Mouse (Mus musculus): ENCODE measurements around the gene Rab8a.
"Not testable (repeated sequence)": the region's sequence is repeated elsewhere in the genome, so short reads cannot be mapped to it uniquely, and the experiment has no call there.

Gene Rab8a

GRCm38 (mm10) chr8:72160707-72161697 is at the start of gene Rab8a:
TSS of gene Rab8a (plus strand) at chr8:72161200.
- peak; percentile 100 for DNase-seq (ENCODE audit: low read depth, low spot score)

DNA sequence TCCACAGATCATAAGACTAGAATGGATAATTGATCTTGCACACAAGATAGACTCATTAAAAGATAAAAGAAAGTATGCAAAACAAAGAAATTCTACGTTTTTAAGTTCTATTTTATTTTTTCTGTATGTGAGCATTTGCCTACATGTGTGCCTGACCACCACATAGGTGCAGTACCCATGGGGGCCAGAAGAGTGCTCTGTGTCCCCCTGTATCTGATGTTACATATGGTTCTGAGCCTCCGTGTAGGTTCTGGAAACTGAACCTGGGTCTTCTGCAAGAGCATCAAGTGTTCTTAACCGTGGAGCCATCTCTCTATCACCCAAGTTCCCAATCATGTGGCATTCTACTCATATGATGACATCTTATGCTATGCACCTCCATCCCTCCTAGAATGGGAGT is 48.5 kb upstream of the Rab8a start:
- DNase-seq (ENCODE audit: low read depth, low spot score): no peak

- DNase-seq (ENCODE audit: low read depth, low spot score): no peak
These were observed 45.8 kb upstream of the Rab8a start for GRCm38 (mm10) chr8:72115202-72115601.

DNA sequence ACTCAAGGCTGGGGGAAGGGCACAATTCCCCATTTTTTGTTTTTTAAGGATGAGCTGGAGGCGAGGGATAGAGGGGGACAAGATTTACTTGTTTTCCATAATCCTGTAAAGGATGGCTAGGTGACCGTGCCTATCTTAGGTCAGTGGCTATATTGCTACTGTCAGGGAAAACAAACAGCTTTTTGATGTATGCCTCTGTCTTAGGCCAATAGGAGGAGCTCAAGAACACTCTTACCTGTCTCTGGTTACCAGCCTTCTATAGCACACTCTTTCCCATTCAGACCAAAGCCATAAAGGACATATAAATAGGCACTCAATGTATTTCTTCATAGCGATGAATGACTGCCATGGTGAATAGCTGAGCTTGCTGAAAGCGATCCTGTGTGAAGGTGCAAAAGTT is 42.4 kb upstream of the Rab8a start:
- no peak for DNase-seq (ENCODE audit: low read depth, low spot score)

DNA sequence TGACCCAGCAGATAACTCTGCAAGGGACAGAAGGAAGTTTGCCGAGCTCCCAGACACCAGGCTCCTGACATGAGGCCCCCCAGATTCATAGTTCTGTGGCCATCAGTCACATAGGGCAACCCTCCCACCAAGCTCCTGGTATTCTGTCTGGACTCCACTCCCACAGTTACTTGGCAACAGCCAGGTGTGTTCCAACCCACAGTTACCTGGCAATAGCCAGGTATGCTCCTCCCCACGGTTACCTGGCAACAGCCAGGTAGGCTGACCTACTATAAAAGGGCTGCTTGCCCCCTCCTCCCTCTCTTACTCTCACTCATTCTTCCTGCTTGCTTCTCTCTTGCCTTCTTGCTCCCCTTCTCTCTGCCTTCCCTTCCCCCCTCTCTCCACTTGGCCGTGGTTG is 39.5 kb upstream of the Rab8a start:
- not testable (repeated sequence) for DNase-seq (ENCODE audit: low read depth, low spot score)

DNA sequence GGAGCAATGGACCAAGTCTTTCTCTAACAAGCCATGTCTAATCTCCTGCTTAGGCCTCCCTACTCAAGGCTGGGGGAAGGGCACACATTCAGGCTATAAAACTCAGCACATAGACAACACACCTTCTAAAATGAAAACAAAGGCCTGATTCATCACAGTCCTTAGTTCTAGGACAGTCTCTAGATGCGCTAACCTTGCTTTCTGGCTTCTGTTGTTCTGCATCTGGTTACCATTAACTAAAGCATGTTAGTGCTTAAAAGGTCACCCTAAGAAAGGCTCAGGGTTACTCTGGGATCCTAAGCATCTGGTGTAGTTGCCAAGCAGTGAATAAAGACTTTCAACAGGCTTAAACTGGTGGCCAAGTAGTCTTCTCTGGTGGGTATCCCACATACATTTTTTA is 39.0 kb upstream of the Rab8a start:
- no peak for DNase-seq (ENCODE audit: low read depth, low spot score)

GRCm38 (mm10) chr8:72127834-72128233 is 33.2 kb upstream of the Rab8a start:
- DNase-seq (ENCODE audit: low read depth, low spot score): no peak

- DNase-seq (ENCODE audit: low read depth, low spot score): no peak
These were observed 29.7 kb upstream of the Rab8a start for GRCm38 (mm10) chr8:72131251-72131650.

GRCm38 (mm10) chr8:72131901-72132300 is 29.1 kb upstream of the Rab8a start:
- DNase-seq (ENCODE audit: low read depth, low spot score): no peak

GRCm38 (mm10) chr8:72132417-72132816 is 28.6 kb upstream of the Rab8a start:
- no peak for DNase-seq (ENCODE audit: low read depth, low spot score)

- no peak for DNase-seq (ENCODE audit: low read depth, low spot score)
These were observed 28.1 kb upstream of the Rab8a start for GRCm38 (mm10) chr8:72132891-72133290.

- DNase-seq (ENCODE audit: low read depth, low spot score): no peak
These were observed 27.5 kb upstream of the Rab8a start for GRCm38 (mm10) chr8:72133507-72133906.

GRCm38 (mm10) chr8:72134756-72135445 is 26.1 kb upstream of the Rab8a start, which contains the start of gene Tpm4:
TSS of gene Tpm4 (plus strand) at chr8:72134975.
- peak; percentile 50 for DNase-seq (ENCODE audit: low read depth, low spot score)

DNA sequence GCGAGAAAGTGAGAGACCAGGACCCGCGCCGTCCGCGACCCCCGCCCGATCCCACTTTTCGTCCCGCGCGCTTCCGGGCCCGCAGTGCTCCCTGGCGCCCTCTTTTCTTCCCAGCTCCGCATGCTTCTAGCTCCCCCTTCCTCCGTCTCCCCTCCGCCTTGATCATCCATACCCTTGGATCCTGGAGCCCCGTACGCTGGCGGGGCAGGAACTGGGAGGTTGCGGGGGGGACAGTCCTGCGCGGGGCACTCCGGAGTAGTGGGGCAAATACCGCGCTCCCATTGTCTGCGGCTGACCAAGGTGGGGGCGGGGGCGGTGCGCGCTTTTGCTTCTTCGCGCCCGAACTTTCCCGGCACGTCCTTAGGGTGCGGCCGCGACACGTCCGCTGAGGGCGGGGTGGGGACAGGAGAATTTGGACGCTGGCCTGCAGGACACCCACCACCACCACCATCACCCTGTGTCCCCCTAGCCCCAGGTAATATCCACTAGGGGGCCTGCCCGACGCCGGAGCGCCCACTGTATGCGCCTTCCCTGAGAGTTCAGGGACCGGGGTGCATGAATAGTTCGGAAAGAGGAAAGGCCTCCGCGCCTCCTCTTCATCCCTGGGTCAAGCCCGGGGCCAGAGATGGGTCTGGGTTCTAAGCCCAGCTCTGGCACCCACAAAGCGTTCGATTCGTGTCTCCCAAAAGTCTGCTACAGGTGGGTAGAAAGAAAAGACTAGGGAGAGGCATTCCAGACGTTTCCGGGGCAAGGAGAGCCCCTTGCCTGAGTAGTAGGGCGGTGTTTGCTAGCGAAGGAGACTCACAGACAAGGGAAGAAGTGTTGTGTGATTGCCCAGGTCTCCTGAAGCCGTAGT is 25.3 kb upstream of the Rab8a start:
- DNase-seq (ENCODE audit: low read depth, low spot score): no peak

GRCm38 (mm10) chr8:72136302-72136978 is 24.6 kb upstream of the Rab8a start:
- DNase-seq (ENCODE audit: low read depth, low spot score): peak; percentile 90

GRCm38 (mm10) chr8:72137431-72137830 is 23.6 kb upstream of the Rab8a start:
- DNase-seq (ENCODE audit: low read depth, low spot score): no peak

- no peak for DNase-seq (ENCODE audit: low read depth, low spot score)
These were observed 22.5 kb upstream of the Rab8a start for GRCm38 (mm10) chr8:72138456-72138855.

GRCm38 (mm10) chr8:72143256-72143824 is 17.7 kb upstream of the Rab8a start:
- DNase-seq (ENCODE audit: low read depth, low spot score): no peak

GRCm38 (mm10) chr8:72144345-72144975 is 16.5 kb upstream of the Rab8a start:
- no peak for DNase-seq (ENCODE audit: low read depth, low spot score)

GRCm38 (mm10) chr8:72145511-72145910 is 15.5 kb upstream of the Rab8a start:
- no peak for DNase-seq (ENCODE audit: low read depth, low spot score)
